Mouse (Mus musculus) heart, embryonic 11.5 days (tissue): Measurements from ENCODE around the gene Hspa4l. TPM values are rescaled to one million over a fixed set of nuclear protein-coding genes. Genes with fewer than 3 reads are reported as not detected.

ENCODE experiments used
- ATAC-seq: fragments of 200-750 bp; cut with Nextera tagmentation; replicated peaks from 2 replicates; pipeline ENCODE4 v1.8.0; 2017; ENCODE audit warnings: moderate library complexity; ENCODE audit not compliant: insufficient number of reproducible peaks, low FRiP score, low TSS enrichment
- H3K27ac ChIP-seq: fragments of 300-500 bp; sonication (generic); 2 replicates; pipeline ENCODE4 v1.5.1; 2014; ENCODE audit warnings: mild to moderate bottlenecking, low read depth, low read length
- H3K27me3 ChIP-seq: fragments of 300-500 bp; sonication (generic); 2 replicates; pipeline ENCODE4 v1.6.1; 2014; ENCODE audit warnings: mild to moderate bottlenecking, low read length, mixed read lengths; ENCODE audit not compliant: control insufficient read depth, insufficient read depth
- H3K36me3 ChIP-seq: fragments of 300-500 bp; sonication (generic); 2 replicates; pipeline ENCODE4 v1.6.1; 2014; ENCODE audit warnings: mild to moderate bottlenecking, low read length, moderate library complexity, mixed read lengths; ENCODE audit not compliant: control insufficient read depth, insufficient read depth
- H3K4me1 ChIP-seq: fragments of 300-500 bp; sonication (generic); 2 replicates; pipeline ENCODE4 v1.6.1; 2014; ENCODE audit warnings: low read length; ENCODE audit not compliant: control insufficient read depth, insufficient read depth
- H3K4me2 ChIP-seq: fragments of 300-500 bp; sonication (generic); 2 replicates; pipeline ENCODE4 v1.6.1; 2014; ENCODE audit warnings: mild to moderate bottlenecking, moderate library complexity
- H3K4me3 ChIP-seq: fragments of 300-500 bp; sonication (generic); 2 replicates; pipeline ENCODE4 v1.5.1; 2014; ENCODE audit warnings: low read depth, low read length
- H3K9ac ChIP-seq: fragments of 300-500 bp; sonication (generic); 2 replicates; pipeline ENCODE4 v1.6.1; 2014; ENCODE audit warnings: mild to moderate bottlenecking, low read depth, low read length, moderate library complexity
- H3K9me3 ChIP-seq: fragments of 300-500 bp; sonication (generic); replicated peaks from 2 replicates; pipeline ENCODE4 v1.6.1; 2016; ENCODE audit warnings: low read length; ENCODE audit not compliant: control insufficient read depth
- WGBS: fragments of 180-500 bp; shearing (Covaris S2); extraction: QIAGEN DNeasy Blood & Tissue Kit; methylation state at CpG from one replicate; pipeline ENCODE4 v1.1.7; 2014; ENCODE audit not compliant: insufficient replicate concordance; 5-methylcytosine and 5-hydroxymethylcytosine counted together
- polyA plus RNA-seq: library from polyadenylated mRNA; unstranded; fragments of >200 nt; fragmentation: Nextera tagmentation; extraction: Ambion mirVana; gene quantifications from 2 replicates; pipeline ENCODE4 v1.2.1, GENCODE M21; 2014

Hspa4l gene
- polyA plus RNA-seq: 30.0 and 31.1 TPM in 2 replicates

DNA sequence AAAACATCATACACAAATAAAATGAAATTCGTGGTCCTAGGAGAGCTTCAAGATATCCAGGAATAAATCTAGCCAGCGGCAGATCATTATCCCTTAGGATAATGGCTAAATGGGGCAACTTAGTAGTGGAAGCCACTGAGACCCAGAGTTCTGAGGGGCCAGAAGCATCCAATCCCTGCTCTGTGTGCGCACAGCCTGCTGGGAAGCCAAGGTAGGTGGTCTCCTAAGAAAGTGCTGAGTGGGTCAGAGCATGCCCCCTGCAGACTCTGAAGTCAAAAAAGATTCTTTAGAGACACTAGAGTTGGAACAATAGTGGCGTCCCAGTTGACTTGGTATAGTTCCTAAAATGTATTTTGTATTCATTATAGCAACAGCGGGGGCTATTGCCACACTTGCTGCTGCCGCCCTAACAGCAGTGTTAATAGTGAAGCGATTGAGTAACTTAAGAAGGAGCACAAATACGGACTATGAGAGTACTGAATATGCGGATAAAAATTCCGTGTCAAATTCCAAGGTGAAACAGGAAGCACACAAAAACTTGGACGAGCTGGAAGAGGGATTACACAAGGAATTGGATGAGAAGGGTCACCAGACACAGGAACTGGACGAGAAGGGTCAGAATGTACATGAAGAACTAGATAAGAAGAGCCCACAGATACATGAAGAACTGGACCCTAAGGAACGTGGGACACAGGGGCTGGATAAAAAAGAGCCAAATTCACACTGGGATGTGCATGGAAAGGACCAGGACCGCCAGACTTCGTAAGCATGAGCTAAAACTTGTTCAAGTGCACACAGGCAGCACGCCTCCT is at the start of gene Hspa4l:
Gene Hspa4l (plus strand): TSS at position 472 of the 812 bp plus-strand sequence.
- no peak for ATAC-seq
- H3K27me3 ChIP-seq: no peaks in the 10 kb centered on the region
- 26% methylated on average over 16 of the region's 16 CpGs for WGBS
- peak within 1 kb of the TSS; percentile 74 for H3K4me3 ChIP-seq
- peak within 1 kb of the TSS; percentile 98 for H3K4me2 ChIP-seq
- peaks cover 7% of the 10 kb centered on the region for H3K4me1 ChIP-seq
- H3K27ac ChIP-seq: peak within 1 kb of the TSS; percentile 85
- H3K9ac ChIP-seq: peak within 1 kb of the TSS; percentile 65
- no peaks in the 10 kb centered on the region for H3K36me3 ChIP-seq
- no peaks in the 10 kb centered on the region for H3K9me3 ChIP-seq

DNA sequence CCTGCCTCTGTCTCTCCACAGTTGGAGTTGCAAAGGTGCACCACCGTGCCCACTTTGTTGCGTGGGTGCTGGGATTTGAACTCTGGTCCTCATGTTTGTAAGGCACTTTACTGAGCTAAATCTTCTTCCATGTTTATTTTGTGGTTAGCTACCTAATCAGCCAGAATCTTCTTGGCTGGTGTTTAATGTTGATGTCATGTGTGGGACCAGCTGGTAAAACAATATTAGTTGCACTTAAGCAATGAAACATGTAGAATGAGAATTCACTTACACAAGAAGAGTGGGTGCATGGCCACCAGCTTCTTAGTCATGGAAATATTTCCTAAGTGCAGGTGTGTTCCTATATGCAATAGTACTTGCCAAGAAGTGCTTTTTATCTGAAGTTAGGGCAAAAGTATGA is 49.1 kb upstream of the Hspa4l start:
- Histone ChIP-seq H3K4me1 (peaks cover 6% of the 10 kb centered on the region; the same call in 1 of the 2 replicates), H3K9me3 (no peaks in the 10 kb centered on the region), H3K27me3 (no peaks in the 10 kb centered on the region), H3K27ac (no peak overlapping the region), H3K36me3 (no peaks in the 10 kb centered on the region), H3K4me2 (no peak overlapping the region), H3K9ac (no peak overlapping the region), H3K4me3 (no peak overlapping the region)
- no peak for ATAC-seq
- 93% methylated on average over 2 of the region's 2 CpGs for WGBS

DNA sequence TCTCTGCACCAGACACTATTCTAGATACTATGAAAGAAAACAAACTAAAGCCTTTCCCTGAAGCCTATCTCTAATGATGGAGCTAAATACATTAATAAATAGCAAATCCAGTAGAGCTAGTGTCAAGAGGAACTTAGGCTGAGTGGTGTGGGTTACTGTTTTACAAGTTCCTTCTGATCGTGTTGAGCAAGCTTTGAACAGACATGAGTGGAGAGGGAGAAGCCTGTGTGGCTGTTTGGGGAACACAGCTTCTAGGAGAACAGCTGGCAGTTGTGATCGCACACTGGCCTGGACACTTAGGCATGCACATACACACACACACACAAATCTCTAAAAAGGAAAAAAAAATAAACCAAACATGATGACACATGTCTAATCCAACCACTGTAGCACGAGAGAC is 45.5 kb upstream of the Hspa4l start:
- Histone ChIP-seq H3K27ac (no peak overlapping the region), H3K4me3 (no peak overlapping the region), H3K4me2 (no peak overlapping the region), H3K4me1 (peaks cover 6% of the 10 kb centered on the region; the same call in 1 of the 2 replicates), H3K36me3 (no peaks in the 10 kb centered on the region), H3K9ac (no peak overlapping the region), H3K27me3 (no peaks in the 10 kb centered on the region), H3K9me3 (no peaks in the 10 kb centered on the region)
- no peak for ATAC-seq
- 70% methylated on average over 3 of the region's 3 CpGs for WGBS

DNA sequence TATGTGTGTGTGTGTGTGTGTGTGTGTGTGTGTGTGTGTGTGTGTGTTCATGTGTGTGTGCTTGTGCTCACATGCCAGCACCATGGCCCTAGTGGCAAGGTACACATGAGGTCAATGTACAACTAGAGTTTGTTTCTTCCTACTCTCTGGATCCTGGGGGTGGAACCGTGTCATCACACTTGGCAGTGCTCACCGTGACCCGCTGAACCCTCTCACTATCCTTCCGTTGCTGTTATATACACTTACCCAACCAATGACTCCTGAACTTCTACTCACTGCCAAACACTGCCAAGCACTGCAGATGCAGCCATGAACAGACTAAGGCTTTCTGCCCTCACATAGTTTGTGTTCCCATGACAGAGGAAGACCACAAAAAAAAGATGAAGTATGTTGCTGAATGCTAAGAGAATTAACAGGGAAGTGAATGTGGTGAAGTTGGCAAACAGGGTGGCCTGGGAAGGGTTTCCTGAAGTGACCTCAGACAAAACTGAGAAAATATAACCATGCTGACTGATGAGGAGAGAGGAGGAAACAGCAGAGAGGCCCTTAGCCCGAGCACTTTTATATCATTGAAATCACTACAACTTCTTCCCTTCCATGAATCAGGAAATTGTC is 39.4 kb upstream of the Hspa4l start:
- no peaks in the 10 kb centered on the region for H3K4me1 ChIP-seq
- no peaks in the 10 kb centered on the region for H3K36me3 ChIP-seq
- no peak overlapping the region for H3K4me2 ChIP-seq
- no peak overlapping the region for H3K4me3 ChIP-seq
- 77% methylated on average over 5 of the region's 5 CpGs for WGBS
- no peak for ATAC-seq
- 0 out of 2 replicates have a peak, but pooled peaks cover 2% of the 10 kb centered on the region for H3K9me3 ChIP-seq
- H3K27ac ChIP-seq: no peak overlapping the region
- no peaks in the 10 kb centered on the region for H3K27me3 ChIP-seq
- H3K9ac ChIP-seq: no peak overlapping the region

DNA sequence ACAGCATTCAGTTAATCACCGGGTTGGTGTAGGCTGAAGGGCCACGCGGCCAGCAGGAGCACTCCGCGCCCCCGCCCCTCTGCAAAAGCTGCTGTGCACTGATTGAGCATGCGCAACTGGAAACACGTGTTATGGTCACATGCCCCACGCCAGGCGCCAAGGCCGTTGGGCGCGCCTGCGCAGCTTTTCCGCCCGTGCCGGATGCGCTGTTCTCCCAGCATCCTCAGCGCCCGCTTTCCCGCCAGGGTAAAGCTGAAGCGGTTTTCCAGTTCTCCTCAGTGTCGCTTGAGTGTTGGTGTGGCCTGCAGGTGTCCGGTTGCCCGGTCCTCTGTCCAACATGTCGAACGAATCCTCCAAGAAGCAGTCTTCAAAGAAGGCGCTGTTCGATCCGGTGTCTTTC is 35.6 kb upstream of the Hspa4l start, which contains the start of gene Slc25a31:
Gene Slc25a31 (plus strand): TSS at position 201 of the 400 bp plus-strand sequence.
- Histone ChIP-seq H3K27me3 (no peaks in the 10 kb centered on the region), H3K9me3 (0 out of 2 replicates have a peak, but pooled peaks cover 2% of the 10 kb centered on the region), H3K4me3 (no peak within 1 kb of the TSS), H3K27ac (no peak within 1 kb of the TSS), H3K4me2 (no peak within 1 kb of the TSS), H3K9ac (no peak within 1 kb of the TSS), H3K36me3 (no peaks in the 10 kb centered on the region), H3K4me1 (no peaks in the 10 kb centered on the region)
- 79% methylated on average over 30 of the region's 30 CpGs for WGBS
- no peak for ATAC-seq

DNA sequence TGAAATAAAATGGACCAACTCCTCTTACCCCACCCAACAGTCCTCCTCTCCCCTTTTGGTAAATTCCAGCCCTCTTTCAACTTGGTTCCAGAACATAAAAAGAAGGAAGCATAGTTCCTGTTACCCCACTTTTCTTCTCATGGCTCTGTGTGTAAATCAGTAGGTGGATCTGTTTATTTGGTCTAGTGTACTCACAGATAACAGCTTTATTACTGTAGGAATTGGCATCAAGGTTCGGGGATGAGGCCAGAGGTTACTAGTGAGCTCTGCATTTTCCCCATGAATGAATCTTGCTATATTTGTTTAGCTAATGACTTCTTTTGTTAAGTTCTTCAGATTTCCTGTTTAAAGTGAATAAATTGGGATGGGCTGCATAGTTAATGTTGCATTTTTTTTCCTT is 28.2 kb upstream of the Hspa4l start:
- H3K4me1 ChIP-seq: no peaks in the 10 kb centered on the region
- no peak overlapping the region for H3K4me3 ChIP-seq
- WGBS: 38% methylated on average over 1 of the region's 1 CpGs
- H3K36me3 ChIP-seq: no peaks in the 10 kb centered on the region
- no peaks in the 10 kb centered on the region for H3K27me3 ChIP-seq
- no peak overlapping the region for H3K9ac ChIP-seq
- H3K4me2 ChIP-seq: no peak overlapping the region
- no peak overlapping the region for H3K27ac ChIP-seq
- H3K9me3 ChIP-seq: no peaks in the 10 kb centered on the region
- ATAC-seq: no peak

DNA sequence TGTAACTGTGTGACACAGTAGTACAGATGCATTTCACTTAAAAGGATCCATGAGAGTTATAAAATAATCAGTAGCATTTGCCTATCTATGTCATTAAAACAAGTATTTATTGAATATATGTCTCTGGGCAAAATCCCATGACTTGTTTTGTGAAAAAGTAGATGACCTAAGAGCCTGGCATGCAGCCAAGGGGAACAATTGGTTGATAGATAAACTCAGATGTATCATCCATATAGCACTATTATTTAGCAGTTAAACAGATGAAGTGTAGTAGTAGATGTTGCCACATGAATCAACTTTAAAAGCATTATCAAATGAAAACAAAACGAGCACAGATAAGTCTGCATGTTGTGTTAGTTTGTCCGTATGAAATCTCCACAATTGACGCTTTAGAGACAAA is 25.3 kb upstream of the Hspa4l start:
- no peaks in the 10 kb centered on the region for H3K9me3 ChIP-seq
- no peak overlapping the region for H3K4me2 ChIP-seq
- H3K27ac ChIP-seq: no peak overlapping the region
- H3K4me3 ChIP-seq: no peak overlapping the region
- H3K9ac ChIP-seq: no peak overlapping the region
- H3K36me3 ChIP-seq: no peaks in the 10 kb centered on the region
- H3K4me1 ChIP-seq: no peaks in the 10 kb centered on the region
- no peak for ATAC-seq
- WGBS: 65% methylated on average over 3 of the region's 3 CpGs
- no peaks in the 10 kb centered on the region for H3K27me3 ChIP-seq

DNA sequence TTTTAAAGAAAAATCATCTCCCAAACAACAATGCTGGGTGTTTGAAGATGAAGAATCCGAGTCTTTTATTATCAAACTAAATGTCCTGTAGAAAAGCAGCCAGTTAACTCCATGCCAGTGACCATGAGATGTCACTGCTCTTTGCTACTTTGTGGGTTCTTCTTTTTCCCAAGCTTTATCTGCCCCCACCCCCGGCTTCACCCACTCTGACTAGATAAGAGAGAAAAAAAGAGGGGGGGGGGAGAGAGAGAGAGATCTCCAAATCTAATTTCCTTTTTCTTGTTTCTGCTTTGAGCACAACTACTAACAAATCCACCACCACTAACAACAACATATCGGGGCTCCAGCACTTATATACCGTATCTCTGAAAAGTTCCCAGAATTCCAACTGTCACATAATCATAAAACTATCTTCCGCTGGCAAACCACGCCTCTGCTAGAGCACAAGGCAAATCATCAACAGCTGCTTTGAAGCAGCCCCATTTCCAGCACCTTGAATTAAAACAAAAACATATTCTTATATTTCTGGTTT is 5.8 kb upstream of the Hspa4l start:
- no peak overlapping the region for H3K27ac ChIP-seq

More for the DNA sequence above, 5.8 kb upstream of the Hspa4l start:
- H3K4me3 ChIP-seq: no peak overlapping the region
- no peaks in the 10 kb centered on the region for H3K36me3 ChIP-seq
- no peak for ATAC-seq
- H3K9me3 ChIP-seq: no peaks in the 10 kb centered on the region
- no peaks in the 10 kb centered on the region for H3K4me1 ChIP-seq
- no peak overlapping the region for H3K4me2 ChIP-seq
- H3K9ac ChIP-seq: no peak overlapping the region
- 74% methylated on average over 6 of the region's 6 CpGs for WGBS
- no peaks in the 10 kb centered on the region for H3K27me3 ChIP-seq
